Mouse (Mus musculus) heart, embryonic 11.5 days (tissue): ENCODE results near the gene Numb. TPM values are rescaled to one million over a fixed set of nuclear protein-coding genes. Genes with fewer than 3 reads are reported as not detected.

Experiments
- ATAC-seq: fragments of 200-750 bp; cut with Nextera tagmentation; replicated peaks from 2 replicates; pipeline ENCODE4 v1.8.0; 2017; ENCODE audit warnings: moderate library complexity; ENCODE audit not compliant: insufficient number of reproducible peaks, low FRiP score, low TSS enrichment
- H3K27ac ChIP-seq: fragments of 300-500 bp; sonication (generic); 2 replicates; pipeline ENCODE4 v1.5.1; 2014; ENCODE audit warnings: mild to moderate bottlenecking, low read depth, low read length
- H3K27me3 ChIP-seq: fragments of 300-500 bp; sonication (generic); 2 replicates; pipeline ENCODE4 v1.6.1; 2014; ENCODE audit warnings: mild to moderate bottlenecking, low read length, mixed read lengths; ENCODE audit not compliant: control insufficient read depth, insufficient read depth
- H3K36me3 ChIP-seq: fragments of 300-500 bp; sonication (generic); 2 replicates; pipeline ENCODE4 v1.6.1; 2014; ENCODE audit warnings: mild to moderate bottlenecking, low read length, moderate library complexity, mixed read lengths; ENCODE audit not compliant: control insufficient read depth, insufficient read depth
- H3K4me1 ChIP-seq: fragments of 300-500 bp; sonication (generic); 2 replicates; pipeline ENCODE4 v1.6.1; 2014; ENCODE audit warnings: low read length; ENCODE audit not compliant: control insufficient read depth, insufficient read depth
- H3K4me2 ChIP-seq: fragments of 300-500 bp; sonication (generic); 2 replicates; pipeline ENCODE4 v1.6.1; 2014; ENCODE audit warnings: mild to moderate bottlenecking, moderate library complexity
- H3K4me3 ChIP-seq: fragments of 300-500 bp; sonication (generic); 2 replicates; pipeline ENCODE4 v1.5.1; 2014; ENCODE audit warnings: low read depth, low read length
- H3K9ac ChIP-seq: fragments of 300-500 bp; sonication (generic); 2 replicates; pipeline ENCODE4 v1.6.1; 2014; ENCODE audit warnings: mild to moderate bottlenecking, low read depth, low read length, moderate library complexity
- H3K9me3 ChIP-seq: fragments of 300-500 bp; sonication (generic); replicated peaks from 2 replicates; pipeline ENCODE4 v1.6.1; 2016; ENCODE audit warnings: low read length; ENCODE audit not compliant: control insufficient read depth
- WGBS: fragments of 180-500 bp; shearing (Covaris S2); extraction: QIAGEN DNeasy Blood & Tissue Kit; methylation state at CpG from one replicate; pipeline ENCODE4 v1.1.7; 2014; ENCODE audit not compliant: insufficient replicate concordance; 5-methylcytosine and 5-hydroxymethylcytosine counted together
- polyA plus RNA-seq: library from polyadenylated mRNA; unstranded; fragments of >200 nt; fragmentation: Nextera tagmentation; extraction: Ambion mirVana; gene quantifications from 2 replicates; pipeline ENCODE4 v1.2.1, GENCODE M21; 2014

Numb gene
- polyA plus RNA-seq, 1 experiment from 2014 or later, result 34.3 TPM

GRCm38 (mm10) chr12:83791737-83792136 is 130.0 kb downstream of the Numb start:
- Histone ChIP-seq H3K36me3 (peaks cover 8% of the 10 kb centered on the region), H3K27ac (no peak overlapping the region), H3K4me2 (no peak overlapping the region), H3K9ac (no peak overlapping the region), H3K4me3 (no peak overlapping the region), H3K9me3 (no peaks in the 10 kb centered on the region), H3K27me3 (no peaks in the 10 kb centered on the region), H3K4me1 (peaks cover 9% of the 10 kb centered on the region; the same call in 1 of the 2 replicates)
- no peak for ATAC-seq
- 75% methylated on average over 10 of the region's 10 CpGs for WGBS

- Histone ChIP-seq H3K27me3 (no peaks in the 10 kb centered on the region), H3K27ac (no peak overlapping the region), H3K4me2 (no peak overlapping the region), H3K36me3 (peaks cover 5% of the 10 kb centered on the region), H3K4me1 (peaks cover 9% of the 10 kb centered on the region; the same call in 1 of the 2 replicates), H3K9ac (no peak overlapping the region), H3K4me3 (no peak overlapping the region), H3K9me3 (no peaks in the 10 kb centered on the region)
- no peak for ATAC-seq
- 72% methylated on average over 4 of the region's 4 CpGs for WGBS
These were observed 131.0 kb downstream of the Numb start for GRCm38 (mm10) chr12:83790749-83791148.

GRCm38 (mm10) chr12:83789781-83790140 is 132.0 kb downstream of the Numb start:
- Histone ChIP-seq H3K4me1 (peaks cover 9% of the 10 kb centered on the region; the same call in 1 of the 2 replicates), H3K36me3 (peaks cover 3% of the 10 kb centered on the region), H3K9ac (no peak overlapping the region), H3K9me3 (no peaks in the 10 kb centered on the region), H3K27ac (no peak overlapping the region), H3K4me3 (no peak overlapping the region), H3K4me2 (no peak overlapping the region), H3K27me3 (no peaks in the 10 kb centered on the region)
- no peak for ATAC-seq
- WGBS, result 57% methylated on average over 4 of the region's 4 CpGs

GRCm38 (mm10) chr12:83789051-83789780 is 132.5 kb downstream of the Numb start:
- Histone ChIP-seq H3K27me3 (no peaks in the 10 kb centered on the region), H3K4me2 (no peak overlapping the region), H3K36me3 (peaks cover 3% of the 10 kb centered on the region), H3K9ac (no peak overlapping the region), H3K4me1 (peaks cover 9% of the 10 kb centered on the region; the same call in 1 of the 2 replicates), H3K9me3 (no peaks in the 10 kb centered on the region), H3K4me3 (no peak overlapping the region), H3K27ac (no peak overlapping the region)
- ATAC-seq, result no peak
- WGBS, result 87% methylated on average over 17 of the region's 17 CpGs

GRCm38 (mm10) chr12:83785305-83785704 is 136.4 kb downstream of the Numb start:
- Histone ChIP-seq H3K4me3 (no peak overlapping the region), H3K27me3 (no peaks in the 10 kb centered on the region), H3K36me3 (no peaks in the 10 kb centered on the region), H3K9ac (no peak overlapping the region), H3K4me1 (no peaks in the 10 kb centered on the region), H3K27ac (no peak overlapping the region), H3K9me3 (no peaks in the 10 kb centered on the region), H3K4me2 (no peak overlapping the region)
- no peak for ATAC-seq
- 72% methylated on average over 4 of the region's 4 CpGs for WGBS

GRCm38 (mm10) chr12:83782669-83783068 is 139.1 kb downstream of the Numb start:
- H3K27me3 ChIP-seq, result no peaks in the 10 kb centered on the region
- no peak overlapping the region for H3K27ac ChIP-seq
- H3K9ac ChIP-seq, result no peak overlapping the region
- no peak overlapping the region for H3K4me3 ChIP-seq
- H3K9me3 ChIP-seq, result no peaks in the 10 kb centered on the region
- H3K36me3 ChIP-seq, result no peaks in the 10 kb centered on the region
- H3K4me1 ChIP-seq, result no peaks in the 10 kb centered on the region
- 88% methylated on average over 10 of the region's 10 CpGs for WGBS
- no peak for ATAC-seq
- H3K4me2 ChIP-seq, result no peak overlapping the region

- Histone ChIP-seq H3K27ac (no peak overlapping the region), H3K9ac (no peak overlapping the region), H3K4me3 (no peak overlapping the region), H3K4me1 (no peaks in the 10 kb centered on the region), H3K27me3 (no peaks in the 10 kb centered on the region), H3K4me2 (no peak overlapping the region), H3K36me3 (no peaks in the 10 kb centered on the region), H3K9me3 (no peaks in the 10 kb centered on the region)
- ATAC-seq, result no peak
- WGBS, result 63% methylated on average over 23 of the region's 23 CpGs
These were observed 140.0 kb downstream of the Numb start for GRCm38 (mm10) chr12:83781640-83782278.

- no peak overlapping the region for H3K4me2 ChIP-seq
- H3K9ac ChIP-seq, result no peak overlapping the region
- ATAC-seq, result no peak
- no peaks in the 10 kb centered on the region for H3K4me1 ChIP-seq
- WGBS, result 63% methylated on average over 7 of the region's 7 CpGs
- H3K27me3 ChIP-seq, result no peaks in the 10 kb centered on the region
- no peak overlapping the region for H3K27ac ChIP-seq
- no peak overlapping the region for H3K4me3 ChIP-seq
- H3K36me3 ChIP-seq, result no peaks in the 10 kb centered on the region
- no peaks in the 10 kb centered on the region for H3K9me3 ChIP-seq
These were observed 140.5 kb downstream of the Numb start for GRCm38 (mm10) chr12:83781204-83781603.

GRCm38 (mm10) chr12:83780181-83780580 is 141.6 kb downstream of the Numb start:
- no peak overlapping the region for H3K4me3 ChIP-seq
- H3K9me3 ChIP-seq, result no peaks in the 10 kb centered on the region
- H3K9ac ChIP-seq, result no peak overlapping the region
- no peak overlapping the region for H3K4me2 ChIP-seq
- no peaks in the 10 kb centered on the region for H3K27me3 ChIP-seq
- H3K36me3 ChIP-seq, result no peaks in the 10 kb centered on the region
- WGBS, result 72% methylated on average over 3 of the region's 3 CpGs
- no peaks in the 10 kb centered on the region for H3K4me1 ChIP-seq
- no peak for ATAC-seq
- H3K27ac ChIP-seq, result no peak overlapping the region
